Mouse (Mus musculus): Measurements from ENCODE around the gene Tmem184b. TPM values are rescaled to one million over a fixed set of nuclear protein-coding genes. Genes with fewer than 3 reads are reported as not detected.
A peak's percentile ranks its signal among the peaks of the same experiment; 100 is the strongest.

The Tmem184b gene
- polyA plus RNA-seq, 2 experiments, result 67.9 to 121 TPM

- Histone ChIP-seq H3K4me2 (replicated peaks; ENCODE audit: low read depth, low read length, severe bottlenecking) (peak overlapping the region; percentile 91), H3K27me3 (ENCODE audit: control insufficient read depth, insufficient read depth, low read length) (no peaks in the 10 kb centered on the region), H3K27ac (replicated peaks; ENCODE audit: low read depth, low read length) (peak overlapping the region; percentile 78), H3K9ac (ENCODE audit: low read depth, low read length, severe bottlenecking) (peak overlapping the region; percentile 72), H3K4me1 (ENCODE audit: control insufficient read depth, insufficient read depth, low read length) (peaks cover 25% of the 10 kb centered on the region), H3K9me3 (ENCODE audit: control insufficient read depth, low read length) (no peaks in the 10 kb centered on the region), H3K4me3 (replicated peaks; ENCODE audit: low read length) (peak overlapping the region; percentile 62), H3K36me3 (ENCODE audit: control insufficient read depth, insufficient read depth, low read length) (no peaks in the 10 kb centered on the region)
- 19% methylated on average over 20 of the region's 20 CpGs for WGBS
- DNase-seq (ENCODE audit: low spot score) (peak; percentile 32), ATAC-seq (ENCODE audit: low FRiP score, low read depth) (peak; percentile 1; the same call in 1 of the 2 replicates)
- TF ChIP-seq POLR2A (IDR thresholded peaks at IDR 0.05; ENCODE audit: borderline replicate concordance, extremely low read depth, insufficient read depth, insufficient read length), result no peak
Measured at GRCm38 (mm10) chr15:79326971-79327961, 76.1 kb downstream of the Tmem184b start.

- DNase-seq (ENCODE audit: low spot score) (no peak), ATAC-seq (ENCODE audit: low FRiP score, low read depth) (no peak)
- H3K27me3 ChIP-seq (ENCODE audit: control insufficient read depth, insufficient read depth, low read length), result no peaks in the 10 kb centered on the region
- no peak overlapping the region for H3K4me2 ChIP-seq (replicated peaks; ENCODE audit: low read depth, low read length, severe bottlenecking)
- H3K9me3 ChIP-seq (ENCODE audit: control insufficient read depth, low read length), result no peaks in the 10 kb centered on the region
- H3K36me3 ChIP-seq (ENCODE audit: control insufficient read depth, insufficient read depth, low read length), result no peaks in the 10 kb centered on the region
- H3K4me1 ChIP-seq (ENCODE audit: control insufficient read depth, insufficient read depth, low read length), result peaks cover 25% of the 10 kb centered on the region
- TF ChIP-seq POLR2A (IDR thresholded peaks at IDR 0.05; ENCODE audit: borderline replicate concordance, extremely low read depth, insufficient read depth, insufficient read length), result no peak
- WGBS, result 78% methylated on average over 4 of the region's 4 CpGs
- H3K9ac ChIP-seq (ENCODE audit: low read depth, low read length, severe bottlenecking), result no peak overlapping the region
- H3K4me3 ChIP-seq (replicated peaks; ENCODE audit: low read length), result no peak overlapping the region
- no peak overlapping the region for H3K27ac ChIP-seq (replicated peaks; ENCODE audit: low read depth, low read length)
Measured at GRCm38 (mm10) chr15:79326264-79326663, 77.1 kb downstream of the Tmem184b start.

GRCm38 (mm10) chr15:79325742-79326141, 77.6 kb downstream of the Tmem184b start:
- Histone ChIP-seq H3K4me2 (replicated peaks; ENCODE audit: low read depth, low read length, severe bottlenecking) (no peak overlapping the region), H3K9me3 (ENCODE audit: control insufficient read depth, low read length) (no peaks in the 10 kb centered on the region), H3K27me3 (ENCODE audit: control insufficient read depth, insufficient read depth, low read length) (no peaks in the 10 kb centered on the region), H3K4me3 (replicated peaks; ENCODE audit: low read length) (no peak overlapping the region), H3K9ac (ENCODE audit: low read depth, low read length, severe bottlenecking) (no peak overlapping the region), H3K4me1 (ENCODE audit: control insufficient read depth, insufficient read depth, low read length) (peaks cover 25% of the 10 kb centered on the region), H3K27ac (replicated peaks; ENCODE audit: low read depth, low read length) (no peak overlapping the region), H3K36me3 (ENCODE audit: control insufficient read depth, insufficient read depth, low read length) (no peaks in the 10 kb centered on the region)
- TF ChIP-seq POLR2A (IDR thresholded peaks at IDR 0.05; ENCODE audit: borderline replicate concordance, extremely low read depth, insufficient read depth, insufficient read length), result no peak
- DNase-seq (ENCODE audit: low spot score) (no peak), ATAC-seq (ENCODE audit: low FRiP score, low read depth) (no peak)
- WGBS, result 79% methylated on average over 3 of the region's 3 CpGs

- ATAC-seq (ENCODE audit: low FRiP score, low read depth), result no peak
- Histone ChIP-seq H3K27ac (replicated peaks; ENCODE audit: low read depth, low read length) (peak overlapping the region; percentile 46; the same call in 1 of the 2 replicates), H3K36me3 (ENCODE audit: control insufficient read depth, insufficient read depth, low read length) (no peaks in the 10 kb centered on the region), H3K4me1 (ENCODE audit: control insufficient read depth, insufficient read depth, low read length) (peaks cover 25% of the 10 kb centered on the region), H3K9me3 (ENCODE audit: control insufficient read depth, low read length) (no peaks in the 10 kb centered on the region), H3K4me3 (replicated peaks; ENCODE audit: low read length) (no peak overlapping the region), H3K4me2 (replicated peaks; ENCODE audit: low read depth, low read length, severe bottlenecking) (no peak overlapping the region), H3K9ac (ENCODE audit: low read depth, low read length, severe bottlenecking) (no peak overlapping the region), H3K27me3 (ENCODE audit: control insufficient read depth, insufficient read depth, low read length) (no peaks in the 10 kb centered on the region)
- no peak for DNase-seq (ENCODE audit: low spot score)
- 85% methylated on average over 3 of the region's 3 CpGs for WGBS
- TF ChIP-seq POLR2A (IDR thresholded peaks at IDR 0.05; ENCODE audit: borderline replicate concordance, extremely low read depth, insufficient read depth, insufficient read length), result no peak
Measured at GRCm38 (mm10) chr15:79324373-79324772, 79.0 kb downstream of the Tmem184b start.

- no peak for TF ChIP-seq POLR2A (IDR thresholded peaks at IDR 0.05; ENCODE audit: borderline replicate concordance, extremely low read depth, insufficient read depth, insufficient read length)
- Histone ChIP-seq H3K27me3 (ENCODE audit: control insufficient read depth, insufficient read depth, low read length) (no peaks in the 10 kb centered on the region), H3K4me3 (replicated peaks; ENCODE audit: low read length) (no peak overlapping the region), H3K27ac (replicated peaks; ENCODE audit: low read depth, low read length) (peak overlapping the region; percentile 46), H3K36me3 (ENCODE audit: control insufficient read depth, insufficient read depth, low read length) (no peaks in the 10 kb centered on the region), H3K9ac (ENCODE audit: low read depth, low read length, severe bottlenecking) (no peak overlapping the region), H3K9me3 (ENCODE audit: control insufficient read depth, low read length) (no peaks in the 10 kb centered on the region), H3K4me1 (ENCODE audit: control insufficient read depth, insufficient read depth, low read length) (peaks cover 25% of the 10 kb centered on the region), H3K4me2 (replicated peaks; ENCODE audit: low read depth, low read length, severe bottlenecking) (0 out of 2 replicates have a peak overlapping the region, but pooled peaks have one; percentile 3)
- WGBS, result 60% methylated on average over 4 of the region's 4 CpGs
- DNase-seq (ENCODE audit: low spot score) (no peak), ATAC-seq (ENCODE audit: low FRiP score, low read depth) (no peak)
Measured at GRCm38 (mm10) chr15:79323791-79324155, 79.6 kb downstream of the Tmem184b start.
